Mouse (Mus musculus) retina, postnatal 1 day (tissue): Measurements from ENCODE around the gene Tbc1d8.

Experiments used
- DNase-seq: peaks from one replicate; pipeline ENCODE4 v3.0.0-alpha.2; 2012

The Tbc1d8 gene

DNA sequence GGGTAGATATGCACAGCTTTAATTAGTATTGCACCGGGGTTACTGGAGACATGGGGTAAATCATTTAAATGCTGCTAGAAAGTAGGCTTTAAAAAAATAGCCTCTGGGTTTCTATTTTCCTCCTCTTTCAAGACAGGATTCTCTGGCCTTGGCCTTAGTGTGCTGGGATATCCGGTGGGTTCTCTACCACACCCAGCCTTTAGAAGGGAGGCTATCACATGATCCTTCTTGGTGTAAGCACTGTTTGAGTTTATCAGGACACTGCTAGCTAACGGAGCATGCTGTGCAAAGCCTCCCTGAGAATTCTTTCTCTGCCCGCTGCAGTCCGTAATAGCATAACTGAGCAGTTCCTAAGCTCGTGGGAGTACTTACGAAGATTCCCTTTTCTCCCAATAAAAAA lies 129.1 kb downstream of the Tbc1d8 start:
- DNase-seq = no peak

DNA sequence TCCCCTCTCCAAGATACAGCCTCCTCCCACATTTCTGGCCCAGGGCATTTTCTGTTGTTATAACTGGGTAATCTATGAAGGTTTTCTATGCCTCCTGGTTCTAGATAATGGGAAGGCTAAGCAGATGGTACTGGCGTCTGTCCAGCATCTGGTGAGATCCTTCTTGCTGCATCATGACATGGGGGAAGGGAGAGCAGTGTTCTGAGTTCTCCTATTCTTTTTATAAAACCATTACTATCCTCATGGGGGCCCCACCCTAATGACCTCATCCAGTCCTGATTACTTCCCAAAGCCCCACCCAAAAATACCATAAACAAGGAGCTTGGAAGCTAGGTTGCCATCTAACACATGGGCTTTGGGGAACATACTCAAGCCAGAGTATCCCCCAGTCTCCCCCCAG lies 129.6 kb downstream of the Tbc1d8 start:
- DNase-seq = peak; percentile 33

DNA sequence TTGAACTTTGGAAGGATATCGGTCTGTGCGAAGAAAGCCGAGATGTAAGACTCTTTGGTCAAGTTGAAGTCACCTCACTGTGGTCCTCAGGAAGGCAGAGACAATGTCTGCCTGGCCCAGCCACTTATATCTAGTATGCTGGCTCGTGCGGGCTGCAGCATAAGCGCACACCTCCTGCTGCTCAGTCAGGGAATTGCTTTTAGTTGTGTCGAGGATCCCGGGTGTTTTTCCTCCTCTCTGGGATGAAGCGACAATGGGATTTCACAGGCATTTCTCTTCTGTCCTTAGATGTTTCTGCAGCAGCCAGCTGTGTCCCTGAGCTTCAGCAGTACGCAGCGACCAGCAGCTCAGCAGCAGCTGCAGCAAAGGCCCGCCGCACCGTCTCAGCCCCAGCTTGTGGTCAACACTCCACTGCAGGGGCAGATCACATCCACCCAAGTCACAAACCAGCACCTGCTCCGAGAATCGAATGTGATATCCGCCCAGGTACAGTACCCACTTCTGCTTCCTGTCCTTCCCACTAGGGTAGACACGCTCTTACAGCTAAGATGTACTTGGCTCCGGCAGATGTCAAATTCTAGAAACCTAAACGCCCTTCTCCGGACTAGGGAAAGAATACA lies 133.5 kb downstream of the Tbc1d8 start:
- DNase-seq = peak; percentile 35

DNA sequence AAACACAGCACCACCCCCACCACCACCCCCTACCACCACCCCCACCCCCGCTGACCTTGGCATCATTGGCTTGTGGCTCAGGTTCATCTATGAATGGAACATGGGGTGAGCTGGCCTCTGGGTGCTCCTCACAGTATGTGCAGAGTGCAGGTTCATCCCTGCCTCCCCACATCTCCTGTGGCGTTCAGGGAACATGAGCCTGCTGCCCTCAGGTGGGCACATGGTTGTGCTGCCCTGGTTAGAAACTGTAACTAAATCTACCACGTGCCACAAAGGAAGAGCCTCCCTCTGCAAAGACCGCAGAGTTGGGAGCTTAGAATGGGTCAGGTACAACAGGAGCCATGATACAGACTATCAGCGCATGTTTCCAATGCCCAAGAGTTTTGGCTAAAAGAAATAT lies 135.3 kb downstream of the Tbc1d8 start:
- DNase-seq = no peak

DNA sequence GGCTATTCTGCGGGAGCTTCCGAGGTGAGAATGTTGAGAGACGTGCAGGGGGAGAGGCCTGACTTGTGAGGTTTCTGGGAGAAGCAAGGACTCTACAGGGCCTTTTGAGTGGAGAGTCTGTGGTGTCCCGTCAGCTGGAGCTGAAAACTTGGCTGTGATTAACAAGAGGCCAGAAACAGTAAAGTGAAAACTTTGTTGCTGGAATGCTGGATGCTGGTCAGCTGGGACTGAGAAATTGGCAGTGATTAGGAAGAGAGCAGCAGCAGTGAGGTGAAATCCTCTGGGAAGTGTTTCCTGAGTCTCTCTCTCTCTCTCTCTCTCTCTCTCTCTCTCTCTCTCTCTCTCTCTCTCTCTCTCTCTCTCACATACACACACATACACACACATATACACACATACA lies 136.7 kb downstream of the Tbc1d8 start:
- no peak for DNase-seq

DNA sequence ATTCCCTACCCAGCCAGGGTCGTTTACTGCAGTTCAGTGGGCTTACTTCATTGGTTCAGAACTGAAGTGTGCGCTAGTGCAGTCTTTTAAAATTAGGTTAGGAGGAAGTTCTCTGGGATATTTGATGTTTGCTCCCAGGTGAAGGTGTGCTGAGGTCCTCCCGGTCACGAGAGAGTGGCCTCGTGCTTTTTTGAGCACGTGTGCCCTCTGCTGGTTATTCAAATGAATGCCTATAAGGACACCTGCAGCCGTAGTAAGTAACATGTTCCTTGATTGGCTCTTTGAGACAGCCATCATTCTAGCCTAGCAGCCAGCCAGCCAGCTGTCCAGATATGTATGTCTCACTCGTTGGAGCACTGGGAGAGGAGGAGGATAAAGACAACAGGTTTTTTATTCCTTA lies 137.9 kb downstream of the Tbc1d8 start:
- peak; percentile 78 for DNase-seq

DNA sequence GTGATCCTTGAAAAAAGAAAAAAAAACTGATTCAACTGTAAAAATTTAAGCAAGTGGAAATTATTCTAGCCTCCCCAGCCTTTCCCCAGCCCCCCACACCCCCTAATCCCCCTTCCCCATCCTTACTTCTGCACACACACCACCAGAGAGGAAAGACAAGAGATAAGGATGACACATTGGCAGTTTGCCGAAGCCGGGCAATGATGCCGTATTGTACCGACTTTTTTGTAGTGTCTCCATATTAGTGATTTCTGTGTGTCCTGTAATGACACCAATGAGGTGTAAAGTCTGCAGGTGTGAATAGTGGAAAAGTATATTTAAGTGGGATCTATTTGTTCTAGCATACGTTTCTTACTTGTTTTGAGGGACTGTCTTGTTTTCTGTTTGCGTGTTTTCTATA lies 138.4 kb downstream of the Tbc1d8 start:
- no peak for DNase-seq

DNA sequence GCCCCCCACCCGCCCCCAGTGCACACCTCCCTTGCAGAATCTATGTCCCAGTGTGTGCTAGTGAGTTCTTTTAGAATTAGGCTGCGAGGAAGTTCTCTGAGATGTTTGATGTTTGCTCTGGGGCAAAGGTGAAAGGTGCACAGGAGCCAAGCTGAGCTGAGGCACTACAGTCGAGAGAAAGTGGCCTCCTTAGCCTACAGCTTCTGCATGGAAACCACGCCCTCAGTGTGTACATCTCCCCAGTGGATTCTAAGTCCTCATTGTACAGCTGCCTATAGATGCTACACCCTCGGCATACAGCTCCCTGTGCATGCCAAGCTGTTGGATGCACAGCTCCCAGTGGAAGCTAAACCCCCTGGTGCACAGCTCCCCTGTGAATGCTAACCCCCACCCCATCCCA lies 139.1 kb downstream of the Tbc1d8 start:
- DNase-seq = no peak

DNA sequence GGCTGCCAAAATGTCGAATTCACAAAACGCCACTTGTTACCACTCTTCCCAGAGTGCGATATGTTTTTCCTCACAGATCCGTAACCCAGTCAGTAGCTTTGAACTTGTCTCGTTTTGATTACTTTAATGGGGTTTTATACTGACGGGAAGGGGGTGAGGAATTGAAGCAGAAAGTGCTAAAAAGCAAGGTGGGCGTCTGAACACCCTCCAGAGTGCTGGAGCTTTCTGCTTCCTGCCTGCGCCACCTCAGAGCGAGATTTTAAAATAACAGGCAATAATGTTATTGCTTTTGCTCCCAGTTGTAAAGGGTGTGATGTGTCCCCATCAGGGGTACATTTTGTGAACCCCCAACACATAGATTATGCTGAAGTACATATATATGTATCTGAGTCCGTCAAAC lies 139.7 kb downstream of the Tbc1d8 start:
- no peak for DNase-seq

DNA sequence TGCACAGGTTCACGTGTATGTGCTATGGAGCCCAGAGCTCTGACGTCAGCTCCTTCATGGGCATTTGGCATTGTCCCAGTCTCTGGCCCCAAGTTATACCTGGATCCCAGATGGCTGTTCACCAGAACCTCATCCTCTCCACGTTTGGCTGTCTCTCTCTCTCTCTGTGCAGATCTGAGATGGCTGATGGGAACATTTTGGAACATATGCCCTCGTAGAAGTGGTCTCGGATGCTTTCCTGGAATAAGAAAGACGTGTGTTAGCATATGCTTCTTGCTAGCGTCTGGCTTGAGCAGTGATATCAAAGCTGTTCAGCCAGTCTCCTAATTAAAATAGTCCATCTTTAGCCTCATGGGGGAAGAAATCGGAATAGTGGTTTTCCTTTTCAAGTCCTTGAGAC lies 141.8 kb downstream of the Tbc1d8 start:
- DNase-seq = no peak

DNA sequence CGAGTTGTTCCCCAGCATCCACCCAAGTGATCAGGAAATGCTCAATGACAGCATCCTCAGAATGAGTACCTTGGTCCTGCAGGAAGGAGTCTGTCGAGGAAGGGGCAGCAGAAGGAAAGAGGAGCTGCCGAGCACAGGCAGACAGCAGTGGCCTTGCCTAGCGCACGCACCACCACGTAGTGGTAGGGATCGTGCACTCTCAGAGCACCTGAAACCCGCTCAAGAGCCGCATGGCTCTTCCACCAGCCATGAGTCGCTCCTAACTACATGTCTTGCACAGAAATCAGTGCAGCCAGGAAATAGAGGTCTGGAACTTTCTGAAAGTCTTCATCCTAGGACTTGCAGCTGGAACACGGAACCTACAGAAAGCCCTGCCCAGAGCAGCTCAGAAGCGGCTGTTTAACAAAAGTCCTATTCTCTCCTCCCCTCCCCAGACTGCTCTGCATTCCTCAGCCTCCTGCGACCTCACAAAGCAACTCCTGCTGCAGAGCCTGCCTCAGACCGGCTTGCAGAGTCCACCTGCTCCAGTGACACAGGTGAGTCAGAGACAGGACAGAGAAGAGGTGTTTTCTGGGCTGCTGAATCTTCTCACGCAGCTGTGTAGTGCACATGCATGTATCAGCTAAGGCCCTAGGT lies 142.9 kb downstream of the Tbc1d8 start:
- DNase-seq = no peak

DNA sequence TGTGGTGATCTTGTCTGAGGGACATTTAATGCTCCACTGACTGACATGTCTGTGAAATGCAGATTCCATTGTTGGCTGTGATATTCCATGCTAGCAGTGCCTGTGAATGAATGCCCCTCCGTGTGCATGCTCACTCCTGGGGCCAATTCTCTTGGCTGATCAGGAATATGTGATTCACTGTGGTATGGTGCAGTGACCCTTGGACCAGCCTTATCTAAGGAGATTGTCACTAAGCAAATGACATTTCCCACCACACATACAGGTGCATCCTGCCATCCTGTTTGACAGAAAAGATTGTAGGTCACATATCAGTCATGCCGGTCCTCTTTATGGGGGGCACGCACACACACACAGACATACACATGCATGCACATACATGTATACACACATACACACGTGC lies 146.1 kb downstream of the Tbc1d8 start:
- DNase-seq = no peak

DNA sequence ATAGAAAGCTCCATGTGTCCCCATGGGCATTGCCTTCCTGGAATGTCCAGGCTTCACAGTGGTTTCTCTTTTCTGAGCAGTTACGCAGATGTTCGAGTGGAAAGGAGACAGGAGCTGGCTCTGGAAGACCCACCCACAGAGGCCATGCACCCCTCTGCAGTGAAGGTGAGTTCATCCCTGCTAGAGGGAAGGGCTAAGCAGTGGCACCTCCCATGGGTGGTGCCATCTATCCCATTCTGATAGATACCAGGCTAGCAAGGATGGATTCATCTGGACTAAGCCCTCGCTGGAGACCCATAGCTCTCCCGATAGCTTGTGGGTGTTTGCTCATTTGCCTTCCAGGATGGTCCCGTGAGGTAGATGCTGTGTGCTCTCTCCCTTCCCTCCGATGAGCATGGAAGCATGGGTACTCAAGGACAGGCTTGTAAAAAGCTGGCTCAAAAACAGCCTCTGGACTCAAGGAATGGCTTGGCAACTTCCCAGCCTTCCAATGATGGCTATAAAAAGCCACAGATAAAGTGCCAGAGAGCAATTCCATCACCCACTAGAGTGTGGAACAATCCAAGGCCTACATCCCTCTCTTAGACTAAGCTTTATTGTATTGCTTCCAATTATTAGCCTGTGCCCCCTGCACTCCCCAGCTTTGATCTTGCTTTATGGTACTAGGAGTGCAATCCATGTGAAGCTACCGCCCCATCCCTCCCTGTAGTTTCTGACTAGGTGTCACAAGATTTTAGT lies 147.5 kb downstream of the Tbc1d8 start:
- DNase-seq = no peak

DNA sequence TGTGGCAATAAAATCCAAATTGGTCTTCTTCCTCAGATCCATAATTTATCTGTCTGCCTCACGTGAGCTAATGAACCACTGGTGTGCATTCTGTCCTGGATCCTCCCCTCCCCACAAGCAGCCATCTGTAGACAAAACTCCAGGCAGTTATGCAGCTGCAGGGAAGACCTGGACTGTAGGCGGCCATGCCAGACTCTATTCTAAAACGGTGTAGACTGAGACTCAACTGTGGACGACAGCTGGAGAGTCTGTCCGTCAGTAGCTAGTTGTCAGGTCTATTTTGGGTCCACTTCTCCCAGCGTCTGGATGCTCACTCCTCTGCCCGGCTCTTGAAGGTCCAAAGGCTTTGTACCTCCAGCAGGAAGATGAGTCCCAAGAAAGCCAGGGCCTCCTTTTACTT lies 151.0 kb downstream of the Tbc1d8 start:
- no peak for DNase-seq

DNA sequence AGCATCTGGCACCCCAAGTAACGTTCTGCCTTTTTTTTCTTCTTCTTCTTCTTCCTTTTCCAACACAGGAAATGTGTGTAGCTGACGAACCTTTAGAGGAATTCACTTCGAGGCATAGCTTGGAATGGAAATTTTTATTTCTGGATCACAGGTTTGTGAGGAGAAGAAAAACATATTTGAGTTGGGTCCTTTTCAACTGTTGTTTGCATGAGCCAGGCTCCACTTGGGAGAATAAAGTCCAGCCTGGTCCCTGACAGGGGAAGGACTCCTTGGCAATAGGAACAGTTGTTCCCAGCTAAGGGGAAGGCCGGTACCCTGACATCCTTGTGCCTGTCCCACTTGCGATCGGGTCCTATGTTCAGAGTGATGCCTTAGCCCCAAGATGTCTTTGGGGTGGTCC lies 153.3 kb downstream of the Tbc1d8 start:
- no peak for DNase-seq

DNA sequence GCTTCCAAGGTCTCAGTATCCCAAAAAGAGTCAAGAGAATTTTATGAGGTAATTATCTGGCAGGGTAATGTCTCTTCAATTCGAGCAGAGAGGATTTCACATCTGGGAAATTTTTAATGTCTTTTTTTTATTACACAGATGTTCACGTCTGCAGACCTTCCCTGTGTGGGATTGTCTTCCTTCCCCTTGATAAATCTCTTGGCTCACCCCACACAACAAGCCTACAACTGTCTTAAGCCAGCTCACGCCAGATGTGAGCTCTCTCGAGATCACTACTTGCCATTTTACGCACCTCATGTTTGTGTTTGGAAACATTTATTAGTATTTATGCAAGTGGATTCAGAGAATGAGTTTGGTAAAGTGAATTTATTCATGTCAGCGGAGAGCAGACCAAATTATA lies 156.6 kb downstream of the Tbc1d8 start:
- DNase-seq = no peak
